Mouse (Mus musculus) stomach, postnatal 0 days (tissue): ENCODE results near the gene Smg6. TPM values are rescaled to one million over a fixed set of nuclear protein-coding genes. Genes with fewer than 3 reads are reported as not detected.

ENCODE experiments used
- ATAC-seq: fragments of 200-750 bp; cut with Nextera tagmentation; 2 replicates; pipeline ENCODE4 v1.8.0; 2017; ENCODE audit not compliant: low FRiP score, low TSS enrichment
- DNase-seq: peaks from one replicate; pipeline ENCODE4 v3.0.0-alpha.2; 2016; ENCODE audit warnings: low spot score
- H3K27ac ChIP-seq: fragments of 300-500 bp; sonication (generic); replicated peaks from 2 replicates; pipeline ENCODE4 v1.5.1; 2014; ENCODE audit warnings: mild to moderate bottlenecking, control low read depth
- H3K27me3 ChIP-seq: fragments of 300-500 bp; sonication (generic); 2 replicates; pipeline ENCODE4 v1.6.1; 2014; ENCODE audit warnings: low read length; ENCODE audit not compliant: control insufficient read depth, insufficient read depth
- H3K36me3 ChIP-seq: fragments of 300-500 bp; sonication (generic); 2 replicates; pipeline ENCODE4 v1.6.1; 2014; ENCODE audit warnings: low read length, mixed read lengths; ENCODE audit not compliant: control insufficient read depth, insufficient read depth
- H3K4me1 ChIP-seq: fragments of 300-500 bp; sonication (generic); replicated peaks from 2 replicates; pipeline ENCODE4 v1.6.1; 2014; ENCODE audit warnings: antibody characterized with exemption; ENCODE audit not compliant: control insufficient read depth, insufficient read depth
- H3K4me2 ChIP-seq: fragments of 300-500 bp; sonication (generic); replicated peaks from 2 replicates; pipeline ENCODE4 v1.6.1; 2014; ENCODE audit warnings: low read depth, mild to moderate bottlenecking, control low read depth, moderate library complexity
- H3K4me3 ChIP-seq: fragments of 300-500 bp; sonication (generic); 2 replicates; pipeline ENCODE4 v1.5.1; 2014; ENCODE audit warnings: low read depth, low read length, control low read depth
- H3K9ac ChIP-seq: fragments of 300-500 bp; sonication (generic); 2 replicates; pipeline ENCODE4 v1.6.1; 2014; ENCODE audit warnings: mild to moderate bottlenecking, low read length, control low read depth, mixed read lengths
- H3K9me3 ChIP-seq: fragments of 300-500 bp; sonication (generic); 2 replicates; pipeline ENCODE4 v1.6.1; 2016; ENCODE audit warnings: low read length; ENCODE audit not compliant: control insufficient read depth
- CTCF ChIP-seq: IDR thresholded peaks from 2 replicates; pipeline ENCODE4 v1.5.1; 2016; ENCODE audit warnings: antibody characterized with exemption, low read depth, mild to moderate bottlenecking, moderate library complexity
- EP300 ChIP-seq: optimal IDR thresholded peaks from 2 replicates; pipeline ENCODE3; 2016; ENCODE audit warnings: antibody characterized with exemption
- WGBS: fragments of 180-500 bp; shearing (Covaris S2); extraction: QIAGEN DNeasy Blood & Tissue Kit; methylation state at CpG from one replicate; pipeline ENCODE4 v1.1.7; 2014; 5-methylcytosine and 5-hydroxymethylcytosine counted together
- polyA plus RNA-seq: library from polyadenylated mRNA; unstranded; fragments of >200 nt; fragmentation: Nextera tagmentation; extraction: Ambion mirVana; gene quantifications from 2 replicates; pipeline ENCODE4 v1.2.1, GENCODE M21; 2015

Gene Smg6
- polyA plus RNA-seq, 1 experiment from 2014 or later: 6.1 TPM

DNA sequence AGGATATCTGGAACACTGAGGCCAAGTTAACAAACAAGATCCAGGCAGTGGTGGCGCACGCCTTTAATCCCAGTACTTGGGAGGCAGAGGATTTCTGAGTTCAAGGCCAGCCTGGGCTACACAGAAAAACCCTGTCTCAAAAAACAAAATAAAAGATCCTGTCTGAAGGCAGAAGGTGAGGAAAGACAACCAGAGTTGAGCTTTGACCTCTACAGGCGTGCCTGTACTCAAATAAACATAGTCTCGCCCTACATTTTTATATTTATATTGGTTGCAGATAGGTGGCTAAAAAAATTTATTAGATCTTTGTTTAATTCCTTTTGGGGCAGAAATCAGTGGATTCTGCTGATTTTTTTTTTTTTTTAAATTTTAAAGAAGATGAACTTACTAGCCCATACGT, 23.2 kb upstream of the Smg6 start:
- no peak overlapping the region for H3K4me2 ChIP-seq
- 80% methylated on average over 5 of the region's 5 CpGs for WGBS
- H3K4me3 ChIP-seq: no peak overlapping the region
- TF ChIP-seq CTCF (no peak), EP300 (no peak)
- peaks cover 26% of the 10 kb centered on the region for H3K36me3 ChIP-seq
- H3K27ac ChIP-seq: peak overlapping the region; percentile 49
- no peaks in the 10 kb centered on the region for H3K27me3 ChIP-seq
- no peak for ATAC-seq
- no peaks in the 10 kb centered on the region for H3K9me3 ChIP-seq
- no peak for DNase-seq
- H3K4me1 ChIP-seq: no peaks in the 10 kb centered on the region
- no peak overlapping the region for H3K9ac ChIP-seq

DNA sequence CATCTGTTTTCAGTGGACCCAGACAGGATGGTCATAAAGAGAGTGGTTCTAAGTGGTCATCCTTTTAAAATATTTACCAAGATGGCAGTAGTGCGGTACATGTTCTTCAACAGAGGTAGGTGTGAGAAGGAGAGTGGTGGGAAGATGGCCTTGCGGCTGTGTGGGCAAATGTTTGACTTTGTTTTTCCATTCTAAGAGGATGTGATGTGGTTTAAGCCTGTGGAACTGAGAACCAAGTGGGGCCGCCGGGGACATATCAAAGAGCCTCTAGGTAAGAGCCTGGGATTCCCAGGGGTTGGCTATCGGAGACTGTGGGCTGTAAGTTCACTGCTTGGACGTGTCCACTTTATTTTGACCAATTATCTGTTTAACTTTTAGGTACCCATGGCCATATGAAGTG, 17.8 kb upstream of the Smg6 start:
- Histone ChIP-seq H3K4me3 (no peak overlapping the region), H3K27ac (no peak overlapping the region), H3K4me1 (no peaks in the 10 kb centered on the region), H3K27me3 (no peaks in the 10 kb centered on the region), H3K9ac (no peak overlapping the region), H3K4me2 (no peak overlapping the region), H3K9me3 (no peaks in the 10 kb centered on the region), H3K36me3 (peaks cover 33% of the 10 kb centered on the region; the same call in 1 of the 2 replicates)
- no peak for TF ChIP-seq EP300
- no peak for TF ChIP-seq CTCF
- ATAC-seq (no peak), DNase-seq (no peak)
- 96% methylated on average over 6 of the region's 6 CpGs for WGBS

DNA sequence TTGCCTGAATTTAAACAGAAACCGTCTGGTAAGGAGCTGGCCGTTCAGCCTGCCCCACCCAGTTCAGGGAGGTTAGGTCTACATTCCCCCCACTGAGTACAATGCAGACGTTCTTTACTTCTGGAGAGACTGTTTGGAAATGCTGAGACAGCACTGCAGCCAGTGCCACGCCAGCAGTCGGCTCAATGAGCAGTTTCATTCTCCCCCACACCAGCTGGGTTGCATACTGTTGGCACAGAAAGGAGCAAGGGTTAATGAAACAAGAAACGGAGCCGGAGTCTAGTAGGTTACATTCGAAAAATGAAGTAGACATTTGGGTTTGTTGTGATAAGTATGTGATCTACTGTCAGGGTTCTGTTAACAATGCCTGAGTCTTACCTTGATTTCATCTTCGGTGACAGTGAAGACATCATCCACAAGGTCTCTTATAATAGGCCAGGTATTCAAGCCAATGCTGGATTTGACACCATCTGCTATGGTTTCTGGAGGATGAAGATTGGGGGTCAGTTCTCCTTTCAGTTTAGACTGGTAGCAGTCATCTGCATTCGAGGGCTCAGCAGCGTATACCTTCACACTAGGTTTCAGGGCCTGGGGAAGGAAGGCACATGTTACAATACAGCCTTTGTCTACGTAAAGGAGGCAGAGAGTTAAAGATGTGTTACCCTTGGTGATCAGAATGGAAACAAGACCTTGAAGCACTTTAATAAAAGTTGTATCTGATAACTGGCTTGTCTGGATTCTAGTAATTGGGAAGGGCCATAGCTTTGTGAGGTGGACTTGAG, 16.8 kb upstream of the Smg6 start:
- no peaks in the 10 kb centered on the region for H3K4me1 ChIP-seq
- H3K36me3 ChIP-seq: peaks cover 33% of the 10 kb centered on the region; the same call in 1 of the 2 replicates
- ATAC-seq (0 out of 2 replicates have a peak, but pooled peaks have one; percentile 44), DNase-seq (no peak)
- no peak overlapping the region for H3K4me3 ChIP-seq
- 57% methylated on average over 12 of the region's 12 CpGs for WGBS
- H3K9ac ChIP-seq: no peak overlapping the region
- no peaks in the 10 kb centered on the region for H3K27me3 ChIP-seq
- TF ChIP-seq CTCF (no peak), EP300 (no peak)
- no peaks in the 10 kb centered on the region for H3K9me3 ChIP-seq
- H3K27ac ChIP-seq: no peak overlapping the region
- no peak overlapping the region for H3K4me2 ChIP-seq

DNA sequence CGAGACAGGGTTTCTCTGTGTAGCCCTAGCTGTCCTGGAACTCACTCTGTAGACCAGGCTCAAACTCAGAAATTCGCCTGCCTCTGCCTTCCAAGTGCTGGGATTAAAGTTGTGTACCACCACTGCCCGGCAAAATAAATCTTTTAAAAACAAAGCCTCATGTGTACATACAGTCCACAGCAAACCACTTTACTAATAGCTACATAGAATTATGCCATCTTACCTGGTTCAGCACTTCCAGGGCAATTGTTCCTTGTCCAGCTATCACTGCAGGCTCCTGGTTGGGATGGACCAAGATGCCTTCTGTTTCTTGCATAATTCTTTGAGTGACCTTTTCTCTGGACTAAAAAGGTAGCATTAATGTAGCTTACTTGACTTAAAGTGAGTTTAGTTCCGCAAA, 15.6 kb upstream of the Smg6 start:
- Histone ChIP-seq H3K9ac (no peak overlapping the region), H3K9me3 (no peaks in the 10 kb centered on the region), H3K27me3 (no peaks in the 10 kb centered on the region), H3K4me2 (no peak overlapping the region), H3K27ac (no peak overlapping the region), H3K36me3 (peaks cover 31% of the 10 kb centered on the region; the same call in 1 of the 2 replicates), H3K4me3 (no peak overlapping the region), H3K4me1 (no peaks in the 10 kb centered on the region)
- ATAC-seq (no peak), DNase-seq (no peak)
- WGBS: 89% methylated on average over 4 of the region's 4 CpGs
- TF ChIP-seq EP300: no peak
- no peak for TF ChIP-seq CTCF

DNA sequence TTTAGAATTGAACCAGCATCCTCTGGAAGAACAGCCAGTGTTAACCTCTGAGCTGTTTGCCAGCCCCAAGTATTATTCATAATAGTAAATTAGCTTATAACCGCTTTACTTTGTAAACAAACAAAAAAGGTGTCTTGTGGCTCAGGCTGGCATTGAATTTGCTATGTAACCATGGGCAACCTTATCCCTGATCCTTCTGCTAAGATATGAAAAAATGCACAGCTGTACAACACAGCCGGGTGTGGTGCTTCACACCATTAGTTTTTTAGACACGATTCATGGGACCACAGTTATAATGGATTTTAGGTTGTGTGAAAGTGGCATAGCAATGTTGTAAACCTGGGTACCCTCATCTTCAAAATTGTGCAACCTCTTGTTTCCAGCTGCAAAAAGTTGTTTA, 13.1 kb upstream of the Smg6 start:
- H3K27ac ChIP-seq: no peak overlapping the region
- no peak for ATAC-seq
- H3K9me3 ChIP-seq: no peaks in the 10 kb centered on the region
- no peak for DNase-seq
- H3K4me1 ChIP-seq: no peaks in the 10 kb centered on the region; the same call in 1 of the 2 replicates
- no peak overlapping the region for H3K4me3 ChIP-seq
- no peak overlapping the region for H3K4me2 ChIP-seq
- H3K27me3 ChIP-seq: no peaks in the 10 kb centered on the region
- TF ChIP-seq CTCF (no peak), EP300 (no peak)
- WGBS: 62% methylated on average over 3 of the region's 3 CpGs
- peaks cover 14% of the 10 kb centered on the region; the same call in 1 of the 2 replicates for H3K36me3 ChIP-seq
- H3K9ac ChIP-seq: no peak overlapping the region

DNA sequence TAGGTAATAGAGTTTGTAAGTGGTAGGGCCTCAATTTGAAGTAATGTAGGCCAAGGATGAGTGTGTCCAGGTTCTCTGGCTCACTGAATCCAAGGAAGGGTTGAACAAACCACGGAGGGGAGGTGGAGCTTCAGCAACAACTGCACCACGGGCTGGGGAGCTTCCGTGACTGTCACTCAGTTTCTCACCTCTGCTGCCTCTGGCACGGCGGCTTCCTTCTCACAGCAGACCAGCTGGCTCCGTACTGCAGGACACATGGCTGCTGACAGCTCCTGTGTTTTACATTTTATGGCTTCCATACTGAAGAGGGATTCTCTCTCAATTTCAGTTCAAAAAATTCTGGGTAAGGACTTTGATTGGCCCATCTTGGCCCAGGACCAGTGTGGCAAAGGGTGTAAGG, 6.4 kb upstream of the Smg6 start:
- Histone ChIP-seq H3K9ac (no peak overlapping the region), H3K4me3 (no peak overlapping the region), H3K27ac (no peak overlapping the region), H3K4me2 (no peak overlapping the region), H3K4me1 (no peaks in the 10 kb centered on the region; the same call in 1 of the 2 replicates), H3K9me3 (no peaks in the 10 kb centered on the region), H3K27me3 (no peaks in the 10 kb centered on the region), H3K36me3 (peaks cover 4% of the 10 kb centered on the region; the same call in 1 of the 2 replicates)
- no peak for TF ChIP-seq EP300
- TF ChIP-seq CTCF: no peak
- DNase-seq (no peak), ATAC-seq (no peak)
- 70% methylated on average over 6 of the region's 6 CpGs for WGBS
